Mouse (Mus musculus) adrenal gland, postnatal 4 days (tissue): Measurements from ENCODE around the gene Pak6. TPM values are rescaled to one million over a fixed set of nuclear protein-coding genes. Genes with fewer than 3 reads are reported as not detected.

Experiments
- DNase-seq, 2 experiments: peaks; one replicate each; pipeline ENCODE4 v3.0.0; 2021 to 2022; ENCODE audit warnings: low spot score in 2 of 2, mixed read lengths in 2 of 2
- total RNA-seq, 2 experiments: library from RNA; stranded (reverse); gene quantifications; 2 replicates each; pipeline ENCODE4 v1.2.3; 2021

The Pak6 gene
- total RNA-seq, 2 experiments from 2014 or later = 13.8 to 16.3 TPM

DNA sequence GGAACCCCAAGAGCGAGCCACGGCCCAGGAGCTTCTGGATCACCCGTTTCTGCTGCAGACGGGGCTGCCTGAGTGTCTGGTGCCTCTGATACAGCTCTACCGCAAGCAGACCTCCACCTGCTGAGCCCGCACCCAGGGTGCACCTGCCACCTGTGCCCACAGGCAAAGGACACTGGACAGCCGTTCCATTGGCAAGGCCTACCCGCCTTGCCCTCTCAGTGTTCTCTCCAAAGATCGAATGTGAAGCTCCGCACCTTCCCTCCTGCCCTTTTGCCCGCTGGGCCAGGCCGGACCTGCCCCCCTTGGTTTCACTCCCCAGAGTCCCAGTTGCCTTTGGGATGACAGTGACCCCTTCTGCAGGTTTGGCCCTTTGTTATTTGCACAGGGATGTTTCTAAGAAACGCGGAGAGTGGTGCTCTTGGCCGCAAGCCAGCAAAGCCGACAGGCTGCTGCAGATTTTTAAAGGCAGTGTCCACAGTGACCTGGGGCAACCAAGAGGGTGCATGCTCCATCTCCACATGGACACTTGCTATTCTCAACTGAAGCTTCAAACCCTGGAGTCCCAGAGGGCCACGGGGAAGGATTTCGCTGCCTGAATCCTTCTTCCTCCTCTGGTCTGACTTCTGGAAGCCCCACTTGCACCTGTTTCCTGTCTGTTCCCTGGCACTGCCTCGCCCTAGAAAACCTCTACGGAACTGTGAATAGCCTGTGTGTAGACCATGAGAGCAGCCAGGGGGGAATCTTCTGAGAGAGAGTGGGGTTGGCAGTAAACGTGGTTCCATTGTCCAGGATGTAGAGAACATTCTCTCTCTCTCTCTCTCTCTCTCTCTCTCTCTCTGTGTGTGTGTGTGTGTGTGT, 33.6 kb downstream of the Pak6 start:
- no peak for DNase-seq

DNA sequence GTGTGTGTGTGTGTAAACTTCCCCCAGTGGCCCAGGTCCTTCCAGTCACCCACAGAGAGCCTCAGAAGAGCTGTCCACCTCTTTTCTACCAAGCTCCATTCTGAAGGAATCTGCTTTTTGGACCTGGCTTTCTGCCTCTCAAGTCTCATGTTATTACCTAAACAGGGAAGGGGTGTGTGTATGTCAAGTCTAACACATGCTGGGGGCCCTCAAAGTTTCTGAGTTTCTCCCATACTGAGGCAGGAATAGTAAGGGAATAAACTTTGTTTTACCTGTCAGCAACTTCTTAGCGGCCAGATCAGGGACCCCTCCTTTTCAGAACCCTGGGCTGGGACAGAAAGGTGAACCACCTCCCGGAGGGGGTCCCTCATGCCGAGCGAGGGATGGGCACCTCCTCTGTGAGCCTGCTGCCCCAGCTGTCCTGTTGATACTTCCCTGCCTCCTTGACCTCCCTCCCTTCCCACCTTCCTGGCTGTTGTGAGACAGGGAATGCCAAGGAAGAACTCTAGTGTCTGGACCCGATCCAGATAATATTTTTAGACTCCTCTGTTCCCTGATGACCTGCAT, 34.3 kb downstream of the Pak6 start:
- no peak for DNase-seq

DNA sequence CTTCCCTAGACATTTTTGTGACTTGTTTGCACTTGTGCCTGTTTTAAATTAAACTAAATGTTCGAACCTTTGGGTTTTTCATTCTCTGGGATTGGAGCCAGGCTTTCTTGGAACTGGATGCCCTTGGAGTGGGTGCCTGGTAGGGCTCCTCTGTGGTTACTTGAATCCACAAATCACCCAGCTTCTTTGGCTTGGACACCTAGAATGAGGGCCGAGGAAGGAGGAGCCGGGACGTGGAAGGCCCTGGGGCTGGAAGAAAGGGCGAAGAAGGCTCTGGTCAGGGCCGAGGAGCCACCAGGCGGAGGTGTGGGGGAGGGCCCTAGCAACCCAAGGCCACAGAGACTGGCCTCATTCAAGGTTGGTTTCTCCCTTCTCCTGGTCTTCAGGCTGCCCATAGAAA, 34.9 kb downstream of the Pak6 start:
- DNase-seq = no peak

DNA sequence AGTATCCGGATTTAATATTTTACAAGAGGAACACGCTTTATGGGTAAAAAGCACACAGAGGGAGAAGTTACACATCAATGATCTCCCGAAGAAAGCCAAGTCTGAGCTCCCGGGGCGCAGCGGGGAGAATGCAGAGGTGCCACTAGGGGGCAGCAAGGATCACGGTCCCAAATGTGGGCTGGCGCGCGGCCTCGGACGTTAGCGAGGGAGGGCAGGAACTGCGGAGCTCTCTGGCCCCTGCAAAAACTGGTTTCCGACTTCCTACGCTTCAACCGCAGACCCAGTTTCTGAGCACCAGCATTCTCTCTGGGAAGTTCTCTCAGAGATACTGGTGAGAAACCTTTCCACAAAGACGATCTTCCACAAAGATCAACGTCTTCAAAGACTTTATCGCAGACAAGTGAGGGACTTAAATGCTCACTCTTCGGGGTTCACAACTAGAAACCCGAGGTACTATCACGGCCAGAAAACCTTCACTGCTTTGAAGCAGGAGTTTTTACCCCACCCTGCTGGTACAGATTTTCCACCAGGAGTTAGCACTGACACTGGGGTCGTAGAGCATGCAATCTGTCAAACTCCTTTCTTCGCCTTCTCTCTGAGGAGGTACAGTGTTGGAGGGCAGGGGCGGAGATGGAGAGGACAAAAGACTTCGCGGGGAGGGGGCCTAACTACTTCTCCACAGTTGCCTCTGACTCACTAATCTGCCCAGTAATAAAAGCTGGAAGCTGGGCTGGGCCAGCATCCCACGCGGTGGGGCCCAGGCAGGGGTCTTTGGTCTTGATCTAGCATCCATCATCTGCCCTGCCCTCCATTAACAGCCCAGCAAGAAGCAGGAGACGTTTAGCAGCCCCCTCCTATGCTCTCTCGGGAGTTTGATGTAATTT, 37.3 kb downstream of the Pak6 start:
- DNase-seq = peak; percentile 76 to 77

DNA sequence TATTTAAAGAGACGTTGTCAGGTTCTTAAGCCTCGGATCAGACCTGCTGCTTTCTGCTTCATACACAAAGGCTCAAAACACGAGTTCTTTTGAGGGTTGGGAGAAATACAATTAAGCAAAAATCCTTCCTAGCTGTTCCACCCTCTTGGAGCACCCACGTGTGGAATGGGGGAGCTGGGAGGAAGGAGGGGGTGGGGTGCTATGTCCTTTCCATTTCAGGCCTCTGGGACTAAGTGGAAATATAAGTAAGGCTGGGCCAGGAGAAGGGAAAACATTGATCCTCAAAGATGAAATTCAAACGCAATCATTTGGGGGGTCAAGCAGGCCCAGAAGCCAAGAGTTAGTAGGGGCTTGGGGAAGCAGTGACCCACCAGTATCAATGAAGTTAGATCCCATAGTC, 38.1 kb downstream of the Pak6 start:
- no peak for DNase-seq

DNA sequence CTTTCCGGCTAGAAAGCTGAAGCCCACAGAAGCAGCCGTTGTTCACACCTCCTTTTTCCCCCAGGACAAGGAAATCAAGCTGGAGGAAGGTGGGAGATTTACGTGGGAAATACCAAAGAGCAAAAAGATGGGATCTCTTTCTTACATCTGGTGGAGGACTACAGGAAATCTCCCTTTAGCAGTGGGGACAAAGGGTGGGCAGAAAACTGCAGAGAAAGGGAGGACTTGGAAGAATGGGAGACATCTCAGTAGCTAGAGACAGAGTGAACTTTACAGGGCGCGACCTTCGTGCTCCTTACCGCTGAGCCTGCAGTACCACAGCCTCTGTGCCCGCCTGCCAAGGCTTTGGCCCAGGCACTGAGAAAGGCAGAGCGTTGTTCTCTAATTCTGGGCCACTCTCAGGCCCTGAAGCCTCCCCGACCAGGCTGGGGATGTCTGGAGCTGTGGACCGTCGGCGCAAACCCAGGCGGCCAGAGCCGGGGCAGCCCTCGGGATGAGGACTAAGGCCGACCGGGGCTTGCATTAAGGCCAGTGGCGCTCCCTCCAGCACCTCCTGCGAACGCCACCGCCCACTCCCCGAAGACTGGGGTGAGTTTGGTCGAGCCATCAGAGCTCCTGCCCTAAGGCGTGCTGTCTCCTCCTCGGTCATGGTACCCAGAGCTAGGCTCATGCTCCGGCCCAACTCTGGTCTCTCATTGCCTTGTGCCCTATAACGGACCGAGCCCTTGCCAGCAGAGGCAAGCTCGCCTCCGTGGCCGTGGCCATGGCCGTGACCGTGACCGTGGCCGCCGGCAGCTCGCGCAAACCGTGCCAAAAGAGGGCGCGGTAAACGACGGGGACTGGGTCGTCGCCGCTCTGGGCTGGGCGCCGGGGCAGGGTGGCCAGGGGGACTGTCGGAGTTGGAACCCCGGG, 39.1 kb downstream of the Pak6 start:
- no peak for DNase-seq

DNA sequence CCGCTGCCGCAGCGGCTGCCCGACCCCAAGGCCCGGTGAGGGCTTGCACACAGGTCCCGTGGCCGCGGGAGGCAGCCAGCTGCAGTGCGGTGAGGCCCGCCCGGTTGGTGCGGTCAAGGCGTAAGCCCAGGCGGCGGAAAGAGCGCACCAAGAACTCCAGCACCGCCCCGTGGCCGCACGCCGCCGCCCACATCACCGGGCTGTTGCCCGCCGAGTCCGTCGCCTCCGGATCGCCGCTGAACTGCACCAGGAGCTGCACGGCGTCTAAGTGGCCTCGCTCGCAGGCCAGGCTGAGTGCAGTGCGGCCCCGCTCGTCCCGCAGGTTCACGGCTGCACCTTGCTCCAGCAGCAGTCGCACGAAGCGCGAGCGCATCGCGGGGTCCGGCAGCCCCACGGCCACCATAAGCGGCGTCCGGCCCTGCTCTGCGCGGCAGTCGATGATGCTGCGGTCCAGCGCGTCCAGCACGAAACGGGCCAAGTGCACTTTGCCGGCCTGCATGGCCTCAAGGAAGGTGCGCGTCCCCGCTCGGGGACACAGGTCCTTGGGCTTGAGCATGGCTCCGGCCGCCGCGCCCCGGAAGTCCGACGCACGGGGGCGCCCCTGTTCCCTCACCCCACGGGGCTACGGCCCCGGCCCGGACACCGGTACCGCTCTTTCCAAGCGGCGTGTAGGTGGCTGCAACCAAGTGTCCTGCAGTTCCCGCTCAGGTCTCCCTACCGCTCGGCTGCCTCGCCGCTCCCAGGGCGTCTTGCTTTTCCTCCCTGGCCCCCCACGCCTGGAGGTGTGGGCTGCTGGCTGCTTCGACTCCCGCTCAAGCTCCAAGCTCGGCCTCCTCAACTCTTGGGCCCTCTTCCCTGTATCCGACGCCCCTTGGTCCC, 40.0 kb downstream of the Pak6 start:
- no peak for DNase-seq

DNA sequence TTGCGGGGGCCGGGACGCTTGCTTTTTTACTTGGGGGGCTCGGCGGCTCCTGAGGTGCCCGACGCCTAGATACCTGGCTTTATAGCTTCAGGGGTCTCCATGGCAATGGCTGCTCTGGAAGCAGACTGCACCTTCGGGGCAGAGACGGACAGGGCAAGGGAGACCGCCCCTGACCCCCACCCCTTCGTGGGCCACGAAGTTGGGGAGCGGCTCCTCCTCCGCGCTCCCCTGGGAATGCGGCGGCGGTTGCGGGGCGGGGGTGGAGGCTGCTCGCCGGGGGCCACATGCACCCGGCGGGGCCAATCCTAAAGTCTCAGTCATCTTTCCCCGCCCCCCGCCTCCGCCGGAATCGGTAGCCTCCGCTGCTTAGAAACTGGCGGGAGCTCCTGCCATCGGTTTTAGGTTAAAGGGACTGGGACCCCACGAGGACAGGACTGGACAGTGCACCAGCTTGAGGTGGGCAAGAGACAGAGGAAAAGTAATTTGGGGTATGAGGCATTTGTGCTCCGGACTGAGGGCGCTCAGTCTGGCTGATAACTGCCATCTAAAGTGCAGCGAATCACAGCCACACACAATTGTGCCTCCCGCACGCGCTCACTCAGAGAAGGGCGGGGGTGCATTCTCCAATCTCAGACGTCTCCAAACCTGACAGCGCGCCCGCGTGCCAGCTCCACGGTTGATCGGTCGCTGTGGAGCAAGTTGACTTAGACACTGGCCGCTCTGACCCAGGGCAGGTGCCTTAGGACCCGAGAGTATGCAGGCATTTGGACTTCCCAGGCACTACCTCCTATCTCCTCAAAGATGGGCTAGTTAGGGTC, 41.0 kb downstream of the Pak6 start, which contains the start of gene Ankrd63:
Ankrd63 (minus strand) TSS at position 51 of the 818 bp plus-strand sequence.
- no peak for DNase-seq

DNA sequence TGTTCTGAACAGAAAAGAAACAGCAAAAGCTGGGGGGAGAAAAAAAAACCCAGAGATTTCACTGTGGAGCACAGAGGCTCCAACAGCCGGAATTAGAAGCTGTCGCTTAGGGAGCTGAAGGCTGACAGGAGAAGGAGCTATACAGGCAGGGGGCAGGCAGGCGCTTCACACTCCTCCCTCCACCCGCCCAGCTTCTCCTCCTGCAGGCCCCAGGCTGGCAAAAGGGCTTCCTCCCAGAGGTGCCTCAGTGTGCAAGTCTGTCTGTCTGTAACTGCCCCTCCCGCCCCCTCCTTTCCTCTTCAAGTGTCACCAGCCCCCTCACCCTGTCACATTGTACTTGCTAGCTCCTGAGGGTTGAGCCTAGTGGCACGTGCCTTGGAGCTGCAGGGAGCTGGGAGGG, 43.3 kb downstream of the Pak6 start:
- no peak for DNase-seq

DNA sequence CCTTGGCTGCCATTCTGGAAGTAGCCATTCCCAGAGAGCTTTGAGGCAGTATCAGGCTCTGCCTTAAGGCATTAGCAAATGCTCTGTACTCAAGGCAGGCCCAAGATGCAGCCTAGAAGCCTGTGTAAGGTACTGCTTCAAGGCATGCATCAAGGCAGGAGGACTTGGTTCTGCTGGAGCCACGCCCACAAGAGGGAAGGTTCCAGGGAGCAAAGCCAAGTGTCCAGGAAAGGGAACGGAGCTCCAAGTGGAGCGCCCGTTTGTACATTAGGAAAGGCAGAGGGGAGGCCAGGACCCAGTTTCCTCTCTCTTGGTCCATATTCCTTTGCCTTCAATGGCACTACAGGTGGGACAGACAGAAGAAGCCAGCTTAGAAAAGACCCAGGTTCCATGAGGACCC, 45.4 kb downstream of the Pak6 start:
- no peak for DNase-seq

DNA sequence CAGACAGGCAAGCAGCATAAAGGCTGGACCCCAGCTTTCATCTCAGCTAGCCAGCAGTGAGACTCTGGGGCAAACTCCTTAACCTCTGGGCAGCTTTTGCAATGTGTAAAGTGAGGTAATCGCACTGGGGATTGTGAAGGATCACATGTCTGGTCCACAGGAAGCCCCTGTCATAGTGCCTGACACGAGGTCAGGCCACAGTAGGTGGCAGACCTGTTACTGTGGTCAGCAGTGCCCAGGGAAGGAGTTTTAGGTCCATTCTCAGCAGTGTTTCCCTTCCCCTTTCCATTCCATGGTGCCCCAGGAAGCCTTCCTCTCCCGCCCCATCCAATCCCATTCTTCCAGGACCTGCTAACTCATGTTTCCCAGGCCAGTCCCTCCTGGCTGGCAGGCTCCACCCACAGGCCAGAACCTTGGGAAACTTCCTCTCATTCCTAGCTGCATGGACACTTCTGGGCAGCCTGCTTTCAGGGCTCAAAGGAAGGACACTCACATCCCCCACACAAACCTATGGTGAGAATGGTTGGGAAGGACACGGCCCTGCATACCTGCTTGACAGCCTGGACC, 46.6 kb downstream of the Pak6 start:
- no peak for DNase-seq

DNA sequence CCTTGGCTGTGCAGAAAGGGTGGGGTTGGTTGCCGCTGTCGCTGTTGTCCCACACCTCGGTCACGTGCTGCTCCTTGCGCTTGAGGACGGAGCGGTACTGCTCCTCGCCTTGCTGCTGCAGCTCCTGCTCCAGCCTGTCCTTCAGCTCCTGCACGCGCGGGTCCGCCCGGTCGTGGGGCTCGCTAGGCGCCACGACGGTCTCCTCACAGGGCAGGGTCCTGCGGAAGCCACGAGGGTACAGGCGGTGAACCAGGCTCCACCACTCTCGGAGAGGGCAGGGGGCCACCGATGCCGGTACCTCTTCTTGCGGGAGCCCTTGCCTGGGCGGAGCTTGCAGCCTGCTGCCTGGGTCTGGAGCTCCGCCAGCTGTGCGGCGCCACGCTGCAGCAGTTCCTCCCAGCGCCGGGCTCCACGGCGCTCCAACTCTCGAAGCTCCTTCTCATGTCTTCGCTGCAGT, 48.0 kb downstream of the Pak6 start:
- no peak for DNase-seq

DNA sequence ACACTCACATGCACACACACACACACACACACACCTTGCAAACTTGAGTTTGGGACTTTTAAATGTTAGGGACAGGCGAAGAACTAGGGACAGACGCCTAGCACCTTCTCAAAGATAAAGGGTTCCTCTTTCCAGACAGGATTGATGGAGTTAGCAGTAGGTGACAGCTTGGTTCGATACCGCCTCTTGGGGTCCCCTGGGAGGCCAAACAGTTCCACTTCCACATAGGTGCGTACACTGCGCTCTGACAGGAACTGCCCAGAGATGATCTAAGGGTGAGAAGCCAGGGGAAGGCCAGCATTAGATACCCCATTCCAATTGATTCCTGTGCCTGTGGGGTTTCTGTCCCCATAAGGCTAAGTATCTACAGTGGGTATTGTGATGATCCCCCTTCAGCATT, 50.5 kb downstream of the Pak6 start:
- no peak for DNase-seq

DNA sequence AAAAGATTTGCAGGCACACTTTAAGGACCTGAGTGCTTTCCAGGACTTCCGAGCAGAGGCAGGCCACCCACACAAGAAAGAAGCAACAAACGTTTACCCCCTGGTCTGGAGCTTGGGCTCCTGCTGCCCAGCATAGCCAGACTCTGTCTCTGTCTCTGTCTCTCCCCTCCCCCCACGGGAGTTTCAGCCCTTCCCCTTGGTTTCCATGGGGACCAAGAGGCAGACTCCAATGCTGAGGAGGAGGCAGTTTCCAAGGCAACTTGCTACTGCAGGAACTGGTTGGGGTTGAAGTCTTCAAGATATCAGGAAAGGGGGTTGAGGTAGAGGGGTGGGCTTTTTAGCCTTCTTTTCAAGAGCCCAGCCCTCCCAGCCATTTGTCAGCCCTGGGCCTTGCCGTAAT, 51.1 kb downstream of the Pak6 start:
- no peak for DNase-seq

DNA sequence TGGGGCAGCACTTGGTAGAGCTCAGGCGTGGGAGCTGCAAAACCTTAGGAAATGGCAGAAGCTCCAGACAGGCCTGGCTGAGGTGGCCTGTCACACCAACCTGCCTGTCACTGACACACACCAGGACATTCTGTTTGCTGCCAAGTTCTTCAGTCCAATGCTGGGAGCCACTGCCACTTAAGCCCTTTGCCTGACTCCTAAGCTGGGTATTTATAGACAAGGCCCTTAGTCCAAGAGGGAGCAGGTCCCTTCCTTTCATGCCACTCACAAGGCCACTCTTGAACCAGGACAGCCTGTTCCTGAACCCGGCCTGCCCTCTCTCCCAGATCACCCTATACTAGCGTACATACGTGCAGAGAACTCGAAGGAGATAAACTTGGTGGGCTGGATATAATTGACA, 53.6 kb downstream of the Pak6 start:
- DNase-seq = no peak

DNA sequence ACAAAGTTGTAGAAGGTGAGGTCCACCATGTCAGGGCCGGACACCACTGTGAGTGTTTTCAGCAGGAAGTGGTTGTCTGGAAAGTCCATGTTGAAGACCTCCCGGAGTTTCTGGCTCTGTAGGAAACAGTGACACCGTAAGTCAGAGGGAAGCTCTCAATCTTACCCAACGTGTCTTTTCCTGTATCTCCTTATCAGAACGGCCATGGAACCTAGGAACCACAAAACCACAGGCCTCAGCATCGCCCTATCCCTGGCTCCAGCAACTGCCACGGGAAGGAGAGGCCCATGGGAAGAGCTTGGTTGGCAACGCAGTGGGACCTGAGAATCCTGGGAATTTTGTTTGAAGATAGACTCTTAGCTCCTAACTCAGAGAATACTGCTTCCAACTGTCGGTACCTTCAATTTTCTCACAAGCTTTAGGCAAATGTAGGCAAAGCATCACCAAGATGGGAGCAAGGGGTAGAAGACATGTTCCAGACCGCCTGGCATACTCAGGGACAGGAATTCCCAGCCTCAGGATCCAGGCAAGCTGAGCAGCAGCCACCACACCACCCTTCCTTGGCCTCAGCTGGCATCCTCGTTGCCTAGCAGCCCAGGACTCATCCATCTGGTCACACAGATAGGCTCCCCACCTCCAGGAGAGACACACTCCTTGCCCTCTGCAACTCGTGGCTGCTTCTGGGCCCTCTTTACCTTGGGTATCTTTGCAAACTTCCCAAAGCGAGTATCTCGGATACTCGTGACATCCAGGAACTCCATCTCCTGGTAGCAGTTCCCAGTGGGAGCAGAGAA, 60.8 kb downstream of the Pak6 start:
- DNase-seq = no peak

DNA sequence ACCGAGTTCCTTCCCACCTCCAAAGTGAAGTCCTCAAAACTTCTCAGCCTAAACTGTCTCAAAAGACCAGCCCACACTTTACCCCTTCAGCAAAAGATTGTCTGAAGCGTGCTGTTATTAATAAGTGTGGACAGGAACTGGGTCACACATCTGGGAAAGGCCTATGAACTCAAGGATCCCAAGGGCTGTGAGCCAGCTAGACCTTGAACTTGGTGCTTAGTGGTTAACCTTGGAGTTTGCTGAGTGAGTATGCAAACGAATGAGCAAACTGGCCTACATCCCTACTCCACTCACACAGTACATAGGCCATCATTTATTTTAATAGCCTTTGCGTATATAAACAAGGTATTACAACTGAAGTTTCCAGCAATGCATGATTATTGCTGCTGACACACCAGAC, 62.4 kb downstream of the Pak6 start:
- no peak for DNase-seq

DNA sequence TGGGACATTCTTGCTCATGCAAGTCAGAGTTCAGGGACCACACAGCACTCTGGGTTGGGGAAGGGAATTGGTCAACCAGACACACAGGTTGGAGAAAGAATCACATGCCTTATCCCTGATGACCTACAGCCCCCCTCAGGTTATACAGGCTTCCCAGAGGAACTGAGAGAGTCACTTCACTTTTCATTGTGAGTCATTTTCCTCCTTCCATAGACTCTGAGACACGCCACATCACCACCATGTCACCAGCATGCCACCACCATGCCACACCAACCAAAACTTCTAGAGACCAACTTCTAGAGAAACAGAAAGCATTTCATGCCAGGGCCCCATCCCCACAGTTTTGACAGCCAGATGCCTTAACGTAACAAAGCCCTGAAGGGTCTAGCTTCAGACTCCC, 63.8 kb downstream of the Pak6 start:
- no peak for DNase-seq
